Mouse (Mus musculus) hindbrain, embryonic 14.5 days (tissue): ENCODE results near the gene Itih4. TPM values are rescaled to one million over a fixed set of nuclear protein-coding genes. Genes with fewer than 3 reads are reported as not detected.

Experiments used
- ATAC-seq: fragments of 200-750 bp; cut with Nextera tagmentation; 2 replicates; pipeline ENCODE4 v1.8.0; 2017; ENCODE audit warnings: moderate number of reproducible peaks, mild to moderate bottlenecking, moderate TSS enrichment, moderate library complexity; ENCODE audit not compliant: low FRiP score
- DNase-seq: peaks from one replicate; pipeline ENCODE4 v3.0.0-alpha.2; 2015; ENCODE audit warnings: low spot score
- H3K27ac ChIP-seq: fragments of 300-500 bp; sonication (generic); 2 replicates; pipeline ENCODE4 v1.5.1; 2014; ENCODE audit warnings: mild to moderate bottlenecking, moderate library complexity
- H3K27me3 ChIP-seq: fragments of 300-500 bp; sonication (generic); 2 replicates; pipeline ENCODE4 v1.6.1; 2014; ENCODE audit warnings: mild to moderate bottlenecking, low read length, mixed read lengths; ENCODE audit not compliant: control insufficient read depth, insufficient read depth
- H3K36me3 ChIP-seq: fragments of 300-500 bp; sonication (generic); replicated peaks from 2 replicates; pipeline ENCODE4 v1.6.1; 2014; ENCODE audit not compliant: control insufficient read depth, insufficient read depth
- H3K4me1 ChIP-seq: fragments of 300-500 bp; sonication (generic); replicated peaks from 2 replicates; pipeline ENCODE4 v1.6.1; 2014; ENCODE audit warnings: antibody characterized with exemption, low read length, mixed read lengths; ENCODE audit not compliant: control insufficient read depth, insufficient read depth
- H3K4me2 ChIP-seq: fragments of 300-500 bp; sonication (generic); replicated peaks from 2 replicates; pipeline ENCODE4 v1.6.1; 2014; ENCODE audit warnings: mild to moderate bottlenecking, moderate library complexity
- H3K4me3 ChIP-seq: fragments of 300-500 bp; sonication (generic); replicated peaks from 2 replicates; pipeline ENCODE4 v1.5.1; 2014; ENCODE audit warnings: mild to moderate bottlenecking, low read length
- H3K9ac ChIP-seq: fragments of 300-500 bp; sonication (generic); 2 replicates; pipeline ENCODE4 v1.6.1; 2014
- H3K9me3 ChIP-seq: fragments of 300-500 bp; sonication (generic); 2 replicates; pipeline ENCODE4 v1.6.1; 2016; ENCODE audit warnings: low read length; ENCODE audit not compliant: control insufficient read depth
- WGBS: fragments of 180-500 bp; shearing (Covaris S2); extraction: QIAGEN DNeasy Blood & Tissue Kit; methylation state at CpG from one replicate; pipeline ENCODE4 v1.1.7; 2014; 5-methylcytosine and 5-hydroxymethylcytosine counted together
- polyA plus RNA-seq: library from polyadenylated mRNA; unstranded; fragments of >200 nt; fragmentation: Nextera tagmentation; extraction: Ambion mirVana; gene quantifications from 2 replicates; pipeline ENCODE4 v1.2.1, GENCODE M21; 2014

Gene Itih4
- not detected in 2 replicates for polyA plus RNA-seq

DNA sequence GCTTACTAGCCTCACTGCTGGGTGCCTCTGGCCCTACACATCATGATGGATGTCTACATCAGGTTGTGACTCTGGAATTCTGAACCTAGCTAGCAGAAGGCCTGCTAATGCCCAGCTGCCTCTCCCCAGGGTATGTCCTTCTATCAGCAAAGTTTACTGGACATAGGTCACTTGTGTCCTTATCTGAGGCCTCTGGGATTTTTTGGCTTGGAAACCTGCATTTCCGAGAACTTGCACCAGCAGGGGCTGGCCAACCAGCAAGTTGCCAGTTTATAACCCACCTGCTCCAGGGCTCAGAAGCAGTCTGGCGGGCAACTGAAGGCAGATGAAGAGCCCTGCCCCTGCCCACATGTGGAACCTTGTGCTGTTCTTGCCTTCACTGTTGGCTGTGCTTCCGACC is at the start of gene Itih4:
Gene Itih4 (plus strand): TSS at position 273 of the 400 bp plus-strand sequence.
- H3K27ac ChIP-seq: no peak within 1 kb of the TSS
- 86% methylated on average over 3 of the region's 3 CpGs for WGBS
- no peaks in the 10 kb centered on the region for H3K9me3 ChIP-seq
- H3K9ac ChIP-seq: no peak within 1 kb of the TSS
- H3K36me3 ChIP-seq: no peaks in the 10 kb centered on the region
- no peaks in the 10 kb centered on the region for H3K27me3 ChIP-seq
- H3K4me3 ChIP-seq: no peak within 1 kb of the TSS
- ATAC-seq (no peak), DNase-seq (no peak)
- no peak within 1 kb of the TSS for H3K4me2 ChIP-seq
- no peaks in the 10 kb centered on the region for H3K4me1 ChIP-seq

DNA sequence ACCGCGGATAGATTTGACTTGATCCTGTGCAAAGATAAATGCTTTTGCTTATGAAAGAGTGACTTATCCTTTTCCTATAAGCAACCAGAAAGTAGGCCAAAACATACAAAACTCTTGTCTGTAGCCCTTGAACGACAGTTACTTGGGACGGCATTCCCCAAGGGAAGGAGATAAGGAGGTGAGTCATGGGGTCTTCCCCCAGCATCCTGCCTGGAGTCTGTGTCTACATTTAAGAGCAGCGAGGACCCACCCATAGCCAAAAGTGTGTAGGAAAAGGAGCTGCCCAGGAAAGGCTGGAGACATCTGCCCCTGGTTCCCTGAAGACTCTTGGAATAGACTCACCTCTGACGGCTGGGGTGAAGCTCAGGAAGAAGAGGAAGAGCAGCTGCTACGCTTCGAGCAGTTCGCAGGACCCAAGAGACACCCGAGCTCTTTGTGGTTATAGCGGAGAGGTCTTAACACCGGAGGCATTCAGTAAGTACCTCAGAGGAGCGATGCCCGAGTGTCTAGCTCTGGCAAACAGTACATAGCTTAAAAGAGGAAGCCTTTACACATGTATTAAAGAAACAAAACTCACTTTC is 48.8 kb upstream of the Itih4 start:
- H3K4me3 ChIP-seq: no peak overlapping the region
- ATAC-seq (no peak), DNase-seq (no peak)
- no peak overlapping the region for H3K9ac ChIP-seq
- no peak overlapping the region for H3K27ac ChIP-seq
- H3K4me1 ChIP-seq: no peaks in the 10 kb centered on the region
- H3K4me2 ChIP-seq: no peak overlapping the region
- WGBS: 91% methylated on average over 14 of the region's 14 CpGs
- peaks cover 9% of the 10 kb centered on the region for H3K36me3 ChIP-seq
- H3K27me3 ChIP-seq: no peaks in the 10 kb centered on the region
- H3K9me3 ChIP-seq: no peaks in the 10 kb centered on the region

DNA sequence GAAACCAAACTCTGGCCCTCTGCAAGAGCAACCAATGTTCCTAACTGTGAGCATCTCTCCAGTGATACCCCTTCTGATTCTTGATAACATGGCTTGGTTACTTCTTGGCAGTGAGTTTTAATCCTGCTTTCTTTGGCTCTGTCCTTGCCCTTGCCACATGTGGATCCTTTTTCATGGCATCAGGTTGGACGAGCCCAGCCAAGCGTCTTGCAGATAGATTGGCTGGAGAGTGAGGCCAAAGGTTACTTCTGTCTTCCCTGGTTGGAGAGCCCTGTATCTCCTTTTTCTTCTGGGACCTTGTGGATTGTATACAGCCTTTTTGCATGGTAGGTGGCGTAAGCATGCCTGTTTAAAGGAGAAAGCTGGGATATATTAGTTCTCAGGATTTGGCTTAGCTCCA is 42.6 kb upstream of the Itih4 start:
- Histone ChIP-seq H3K9ac (no peak overlapping the region), H3K4me1 (no peaks in the 10 kb centered on the region), H3K36me3 (no peaks in the 10 kb centered on the region), H3K27ac (no peak overlapping the region), H3K4me3 (no peak overlapping the region), H3K4me2 (no peak overlapping the region), H3K27me3 (no peaks in the 10 kb centered on the region), H3K9me3 (no peaks in the 10 kb centered on the region)
- DNase-seq (no peak), ATAC-seq (no peak)
- WGBS: 95% methylated on average over 3 of the region's 3 CpGs

DNA sequence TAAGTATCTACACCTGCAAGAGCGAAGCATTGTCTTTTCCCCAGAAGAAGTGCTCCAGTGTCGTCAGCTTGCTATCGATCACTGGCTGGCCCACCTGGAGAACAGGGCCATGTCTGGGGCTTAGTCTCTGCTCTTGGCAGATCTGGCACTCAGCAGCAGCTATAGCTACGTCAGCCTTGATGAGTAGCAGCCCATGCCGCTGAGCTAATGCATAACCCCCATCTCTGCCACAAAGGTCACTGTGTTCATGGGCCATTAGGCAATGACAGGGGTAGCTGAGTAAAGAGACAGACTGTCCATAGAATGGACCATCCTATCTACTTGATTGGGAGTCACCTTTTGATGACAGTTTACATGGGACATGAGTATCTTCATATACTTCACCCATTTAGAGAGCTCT is 35.8 kb upstream of the Itih4 start:
- Histone ChIP-seq H3K4me3 (no peak overlapping the region), H3K4me1 (no peaks in the 10 kb centered on the region), H3K9ac (no peak overlapping the region), H3K4me2 (no peak overlapping the region), H3K27ac (no peak overlapping the region), H3K36me3 (no peaks in the 10 kb centered on the region), H3K9me3 (no peaks in the 10 kb centered on the region), H3K27me3 (no peaks in the 10 kb centered on the region)
- 80% methylated on average over 5 of the region's 5 CpGs for WGBS
- ATAC-seq (no peak), DNase-seq (no peak)

DNA sequence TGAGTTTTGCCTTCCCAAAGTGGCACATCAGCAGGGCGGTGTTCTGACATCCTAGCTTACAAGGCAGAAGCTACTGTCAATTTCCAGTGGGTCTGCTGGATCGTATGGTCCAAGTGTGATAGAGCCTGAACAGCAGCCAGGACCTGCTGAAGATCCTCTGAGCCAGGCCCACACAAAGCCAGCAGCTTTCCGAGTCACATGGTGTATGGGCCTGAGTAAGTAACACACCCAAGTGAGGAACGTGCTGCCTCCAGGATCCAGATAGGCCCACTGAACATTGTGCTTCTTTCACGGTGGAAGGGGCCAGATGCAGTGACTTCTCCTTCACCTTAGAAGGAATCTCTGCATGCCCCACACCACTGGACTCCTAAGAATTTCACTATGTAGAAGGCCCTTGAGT is 34.0 kb upstream of the Itih4 start:
- 92% methylated on average over 5 of the region's 5 CpGs for WGBS
- Histone ChIP-seq H3K4me1 (no peaks in the 10 kb centered on the region), H3K27ac (no peak overlapping the region), H3K4me3 (no peak overlapping the region), H3K36me3 (no peaks in the 10 kb centered on the region), H3K4me2 (no peak overlapping the region), H3K9me3 (no peaks in the 10 kb centered on the region), H3K9ac (no peak overlapping the region), H3K27me3 (no peaks in the 10 kb centered on the region)
- DNase-seq: no peak
- no peak for ATAC-seq

DNA sequence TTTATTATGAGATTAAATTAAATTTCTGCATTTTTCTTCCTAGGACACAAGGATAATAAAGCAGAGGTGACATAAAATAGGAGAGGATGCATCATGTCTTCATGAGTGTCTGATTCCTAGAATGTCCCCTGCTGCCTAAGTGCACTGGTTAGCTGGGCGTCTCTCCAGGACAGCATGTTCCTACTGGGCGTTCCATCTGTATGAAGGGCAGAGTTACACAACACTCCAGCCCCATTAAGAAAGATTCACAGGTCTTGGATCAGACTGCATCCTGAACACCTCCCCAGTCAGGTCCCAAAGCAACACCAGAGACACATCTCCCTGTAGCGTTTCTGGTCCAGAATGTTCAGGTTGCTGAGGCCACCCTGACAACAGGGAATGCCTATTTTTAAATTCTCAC is 31.0 kb upstream of the Itih4 start:
- Histone ChIP-seq H3K4me3 (no peak overlapping the region), H3K27ac (no peak overlapping the region), H3K36me3 (no peaks in the 10 kb centered on the region), H3K4me2 (no peak overlapping the region), H3K9me3 (no peaks in the 10 kb centered on the region), H3K27me3 (no peaks in the 10 kb centered on the region), H3K4me1 (no peaks in the 10 kb centered on the region), H3K9ac (no peak overlapping the region)
- no peak for DNase-seq
- WGBS: 95% methylated on average over 3 of the region's 3 CpGs
- no peak for ATAC-seq

DNA sequence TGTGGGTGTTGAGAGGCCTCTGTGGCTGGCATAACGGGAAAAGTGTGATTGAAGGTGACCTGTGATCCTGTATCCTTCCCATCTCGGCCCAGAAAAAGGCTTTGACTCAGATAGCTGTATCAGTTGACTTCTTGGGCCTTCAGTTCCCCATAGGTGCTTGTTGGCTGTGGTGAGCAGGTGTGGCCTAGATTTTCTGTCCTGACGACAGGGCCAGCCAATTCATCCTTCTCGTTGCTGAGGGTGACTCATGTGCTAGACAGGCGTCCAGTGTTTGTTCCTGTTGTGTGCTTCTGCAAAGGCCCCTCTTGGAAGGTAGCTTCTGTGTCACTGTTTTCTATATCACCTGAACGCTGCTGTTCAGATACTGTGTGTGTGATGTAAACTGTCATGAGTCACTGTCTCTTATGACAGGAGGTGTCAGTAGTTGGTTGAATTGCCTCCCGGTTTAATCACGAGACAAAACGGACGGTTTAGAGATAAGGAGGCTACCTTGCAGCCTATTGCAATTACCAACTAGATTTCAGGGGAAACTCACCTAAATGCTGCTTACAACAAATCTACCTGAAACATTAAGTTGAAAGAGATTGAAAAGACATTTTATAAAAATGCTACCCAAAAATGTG is 29.3 kb upstream of the Itih4 start:
- H3K36me3 ChIP-seq: no peaks in the 10 kb centered on the region
- no peak overlapping the region for H3K9ac ChIP-seq
- no peak for DNase-seq
- no peak for ATAC-seq
- H3K4me2 ChIP-seq: no peak overlapping the region
- no peak overlapping the region for H3K4me3 ChIP-seq
- WGBS: 90% methylated on average over 10 of the region's 10 CpGs
- no peak overlapping the region for H3K27ac ChIP-seq
- H3K27me3 ChIP-seq: no peaks in the 10 kb centered on the region
- H3K4me1 ChIP-seq: no peaks in the 10 kb centered on the region
- H3K9me3 ChIP-seq: no peaks in the 10 kb centered on the region

DNA sequence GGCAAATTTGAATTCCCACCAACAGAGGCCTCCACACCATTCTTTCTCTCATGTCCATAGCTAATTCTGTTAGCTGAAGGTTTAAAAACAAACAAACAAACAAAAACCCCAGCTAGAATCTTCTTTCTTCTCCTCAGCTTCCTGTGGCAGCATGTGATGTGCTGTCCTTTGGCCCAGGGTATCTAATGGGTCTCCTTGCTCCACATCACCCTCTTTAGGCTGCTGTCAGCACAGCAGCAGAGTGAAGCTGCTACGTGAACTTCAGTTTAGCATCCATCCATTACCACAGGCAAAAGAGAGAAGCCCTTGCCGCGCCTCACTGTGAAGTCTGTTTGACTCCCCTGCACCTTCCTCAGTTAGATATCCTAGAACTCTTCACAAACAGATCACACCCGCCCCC is 28.3 kb upstream of the Itih4 start:
- H3K4me1 ChIP-seq: no peaks in the 10 kb centered on the region
- no peak overlapping the region for H3K4me3 ChIP-seq
- no peaks in the 10 kb centered on the region for H3K36me3 ChIP-seq
- ATAC-seq (no peak), DNase-seq (no peak)
- no peaks in the 10 kb centered on the region for H3K27me3 ChIP-seq
- no peaks in the 10 kb centered on the region for H3K9me3 ChIP-seq
- H3K9ac ChIP-seq: no peak overlapping the region
- no peak overlapping the region for H3K27ac ChIP-seq
- WGBS: 78% methylated on average over 4 of the region's 4 CpGs
- no peak overlapping the region for H3K4me2 ChIP-seq

DNA sequence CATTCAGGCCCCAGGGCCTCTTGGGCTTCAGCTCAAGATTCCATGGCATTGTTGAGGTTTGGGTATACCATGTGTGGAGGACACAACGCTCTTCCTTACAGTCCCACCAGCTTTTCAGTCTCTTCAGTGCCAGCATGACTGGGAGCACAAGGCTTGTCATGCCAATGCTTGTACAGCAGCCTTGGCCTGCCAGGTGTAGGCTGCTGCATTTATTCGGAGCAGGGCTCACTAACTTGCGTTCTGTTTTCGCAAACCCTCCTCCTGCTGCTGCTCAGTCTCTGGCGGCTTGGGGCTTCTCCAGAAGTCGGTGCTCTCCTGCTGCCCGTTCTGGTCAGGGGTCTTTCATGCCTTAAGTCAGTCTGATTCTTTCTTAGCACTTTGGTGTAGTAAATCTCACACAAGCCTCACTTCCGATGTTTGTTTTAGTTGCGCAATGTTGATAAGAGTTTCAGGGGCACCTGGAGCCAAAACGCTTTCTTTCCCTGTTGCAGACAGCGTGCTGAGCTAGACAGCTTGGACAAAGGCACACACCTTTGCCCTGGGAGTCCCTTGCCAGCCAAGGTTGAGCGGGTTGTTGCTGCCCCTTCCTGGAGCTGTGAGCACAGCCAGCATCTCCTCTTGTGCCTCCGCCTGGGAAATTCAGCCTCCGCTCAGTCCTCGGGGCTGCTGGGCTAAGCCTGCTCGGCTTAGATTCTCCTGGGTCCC is 24.7 kb upstream of the Itih4 start:
- Histone ChIP-seq H3K4me2 (no peak overlapping the region), H3K27me3 (no peaks in the 10 kb centered on the region), H3K27ac (no peak overlapping the region), H3K4me1 (no peaks in the 10 kb centered on the region), H3K9me3 (no peaks in the 10 kb centered on the region), H3K4me3 (no peak overlapping the region), H3K36me3 (peaks cover 16% of the 10 kb centered on the region; the same call in 1 of the 2 replicates), H3K9ac (no peak overlapping the region)
- ATAC-seq: no peak
- DNase-seq: no peak
- 80% methylated on average over 16 of the region's 16 CpGs for WGBS
